Mouse (Mus musculus) CD4-positive, CD25-positive, alpha-beta regulatory T cell, adult 2 months (primary cell): ENCODE data around the gene Magix.

Source experiments
- DNase-seq: peaks from one replicate; pipeline ENCODE4 v3.0.0-alpha.2; 2012; ENCODE audit warnings: low read depth, low spot score

Magix gene

GRCm38 (mm10) chrX:7632560-7632959 is 48.5 kb downstream of the Magix start:
- DNase-seq = no peak
